In the genomic region with DNA sequence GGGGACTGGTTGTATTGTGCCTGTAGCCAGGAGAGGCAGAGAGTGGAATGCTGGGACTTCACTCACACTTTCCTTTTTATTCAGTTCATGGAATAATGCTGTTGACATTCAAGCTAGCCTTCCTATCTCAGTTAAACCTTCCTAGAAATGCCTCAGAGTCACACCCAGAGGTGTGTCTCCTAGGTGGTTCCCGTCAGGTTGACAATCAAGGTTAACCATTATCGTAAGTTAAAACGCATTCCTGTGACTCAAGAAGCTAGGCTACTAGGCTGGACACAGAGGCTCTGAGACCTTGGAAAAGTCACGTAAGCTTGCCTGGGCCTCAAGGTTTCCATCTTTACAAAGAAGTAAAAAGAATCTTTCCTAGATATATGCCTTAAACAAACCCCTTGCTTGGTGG, we compare ENCODE assay signal across 17 mouse cellular contexts. TPM values are rescaled to one million over a fixed set of nuclear protein-coding genes. Genes with fewer than 3 reads are reported as not detected.
"Had no signal": no experiment of that assay in that cellular context is flagged by ENCODE, and none has a peak within 500 bp of the region (broad histone marks: within the 10 kb centered on the region; RNA-seq: fewer than 3 reads in every experiment).

No protein-coding gene starts in this region.

- H3K27me3 ChIP-seq: liver, embryonic 12.5 days; liver, embryonic 15.5 days; lung, embryonic 15.5 days had no signal

- H3K27ac ChIP-seq: layer of hippocampus, adult 2 months; limb, embryonic 10.5 days; limb, embryonic 13.5 days; liver, embryonic 12.5 days; liver, embryonic 15.5 days; lung, embryonic 15.5 days had no signal

- ATAC-seq: liver, embryonic 12.5 days had no signal

- H3K36me3 ChIP-seq: limb, embryonic 10.5 days; limb, embryonic 13.5 days; liver, embryonic 12.5 days; liver, embryonic 15.5 days; lung, embryonic 15.5 days had no signal

- H3K9ac ChIP-seq: limb, embryonic 13.5 days; liver, embryonic 12.5 days; liver, embryonic 15.5 days; lung, embryonic 15.5 days had no signal

- H3K4me1 ChIP-seq: limb, embryonic 10.5 days; limb, embryonic 13.5 days; liver, embryonic 12.5 days; liver, embryonic 15.5 days; lung, embryonic 15.5 days had no signal

- DNase-seq: kidney, adult 8-10 months; kidney, postnatal 14 days; kidney, postnatal 4 days; layer of hippocampus, adult 9-11 months; liver; lung, adult 18-20 months; lung, postnatal 10 days; lung, postnatal 36 days; midbrain, embryonic 14.5 days; thymus, postnatal 25 days had no signal

- H3K4me3 ChIP-seq: layer of hippocampus, adult 2 months; limb, embryonic 10.5 days; limb, embryonic 13.5 days; liver, embryonic 12.5 days; liver, embryonic 15.5 days; lung, embryonic 15.5 days had no signal

- H3K4me2 ChIP-seq: limb, embryonic 13.5 days; liver, embryonic 12.5 days; liver, embryonic 15.5 days; lung, embryonic 15.5 days; midbrain, embryonic 11.5 days had no signal

- H3K9me3 ChIP-seq: limb, embryonic 10.5 days; limb, embryonic 13.5 days; liver, embryonic 12.5 days; liver, embryonic 15.5 days; lung, embryonic 15.5 days had no signal

RNA-seq across cellular contexts. Expression of gene Pax8, which starts 10.0 kb away (rescaled TPM):
- polyA plus RNA-seq: limb, embryonic 13.5 days; liver, embryonic 12.5 days had no signal
